Mouse (Mus musculus) bone marrow macrophage, adult 2 months (primary cell): Measurements from ENCODE around the gene Cisd2. TPM values are rescaled to one million over a fixed set of nuclear protein-coding genes. Genes with fewer than 3 reads are reported as not detected.

ENCODE experiments used
- H3K27ac ChIP-seq: 2 replicates; pipeline ENCODE4 v1.5.1; 2012; ENCODE audit warnings: low read depth, low read length; ENCODE audit not compliant: insufficient read depth
- H3K4me1 ChIP-seq: 2 replicates; pipeline ENCODE4 v1.6.1; 2012; ENCODE audit warnings: low read length; ENCODE audit not compliant: control insufficient read depth, insufficient read depth
- H3K4me3 ChIP-seq: 2 replicates; pipeline ENCODE4 v1.5.1; 2012; ENCODE audit warnings: mild to moderate bottlenecking, low read length, moderate library complexity; ENCODE audit not compliant: insufficient read depth
- CTCF ChIP-seq: IDR thresholded peaks from 2 replicates; pipeline ENCODE4 v1.5.1; 2012; ENCODE audit warnings: low read depth, mild to moderate bottlenecking, low read length, moderate library complexity
- POLR2A ChIP-seq: IDR thresholded peaks from 2 replicates; pipeline ENCODE4 v1.6.1; 2012; ENCODE audit warnings: mild to moderate bottlenecking, low read depth, low read length, borderline replicate concordance
- polyA plus RNA-seq: library from polyadenylated mRNA; stranded (reverse); fragments of >200 nt; gene quantifications from 2 replicates; pipeline ENCODE4 v1.2.4, GENCODE M21; 2012; ENCODE audit not compliant: missing spikeins, insufficient read depth, insufficient read length

The Cisd2 gene
- polyA plus RNA-seq, result 34.2 and 36.9 TPM in 2 replicates

DNA sequence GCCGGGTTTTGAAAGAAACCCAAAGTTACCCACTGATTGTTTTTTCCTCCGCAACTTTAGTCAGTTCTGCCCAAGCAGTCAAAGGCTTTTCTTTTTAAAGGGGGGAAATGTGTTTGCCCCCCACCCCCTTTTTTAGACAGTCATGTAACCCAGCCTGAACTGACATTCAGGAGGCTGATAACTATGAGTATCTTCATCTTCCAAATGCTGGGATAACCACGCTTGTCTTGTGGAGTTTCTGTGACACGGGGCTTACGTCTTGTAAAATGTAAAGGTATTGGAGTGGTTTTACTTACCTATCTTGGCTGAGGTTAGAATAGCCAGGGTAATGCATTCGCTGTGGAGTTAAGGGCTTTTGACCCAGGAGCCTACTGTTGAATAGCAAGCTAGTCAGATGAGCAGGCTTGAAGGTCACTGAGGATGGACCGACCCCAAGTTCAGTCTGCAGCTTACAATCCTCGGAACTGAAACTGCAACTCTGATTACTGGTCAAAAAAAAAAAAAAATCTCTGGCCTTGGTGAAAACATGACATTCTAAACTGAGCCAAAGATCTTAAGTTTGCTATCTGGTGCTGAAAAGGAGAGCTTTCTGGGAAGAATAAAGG is at the start of gene Cisd2:
TSS of gene Cisd2 (minus strand) at position 318 of the 605 bp plus-strand sequence.
- Histone ChIP-seq H3K27ac (peak within 1 kb of the TSS; percentile 82), H3K4me3 (peak within 1 kb of the TSS; percentile 78), H3K4me1 (peaks cover 9% of the 10 kb centered on the region)
- no peak for TF ChIP-seq POLR2A
- TF ChIP-seq CTCF, result no peak

GRCm38 (mm10) chr3:135470823-135471222 is 47.1 kb upstream of the Cisd2 start:
- peak overlapping the region; percentile 51 for H3K27ac ChIP-seq
- no peak overlapping the region for H3K4me3 ChIP-seq
- H3K4me1 ChIP-seq, result peaks cover 18% of the 10 kb centered on the region
- TF ChIP-seq POLR2A (no peak), CTCF (no peak)

- Histone ChIP-seq H3K4me1 (peaks cover 18% of the 10 kb centered on the region), H3K4me3 (no peak overlapping the region), H3K27ac (no peak overlapping the region)
- no peak for TF ChIP-seq POLR2A
- no peak for TF ChIP-seq CTCF
These were observed 46.2 kb upstream of the Cisd2 start for GRCm38 (mm10) chr3:135469974-135470373.

GRCm38 (mm10) chr3:135469146-135469545 is 45.4 kb upstream of the Cisd2 start:
- no peak for TF ChIP-seq POLR2A
- no peak for TF ChIP-seq CTCF
- H3K4me1 ChIP-seq, result peaks cover 18% of the 10 kb centered on the region
- H3K4me3 ChIP-seq, result no peak overlapping the region
- no peak overlapping the region for H3K27ac ChIP-seq

DNA sequence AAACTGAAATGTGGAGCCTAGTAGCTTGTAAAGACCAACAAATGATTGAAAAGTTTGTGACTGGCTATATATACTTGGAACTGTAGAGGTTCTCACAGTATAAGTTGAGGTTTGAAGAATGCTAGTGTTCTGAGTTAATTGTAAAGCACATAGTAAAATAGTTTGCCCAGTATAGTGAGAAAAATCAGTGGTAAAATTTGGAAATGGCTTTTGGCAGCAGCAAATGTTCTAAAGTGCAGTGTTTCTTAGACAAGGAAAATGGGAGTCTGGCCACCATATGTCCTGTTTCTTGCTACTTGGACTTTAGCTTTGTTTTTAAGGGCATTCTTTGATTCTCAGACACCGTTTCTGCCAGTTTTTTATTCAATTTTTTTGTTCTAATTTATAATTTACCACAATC is 44.7 kb upstream of the Cisd2 start:
- Histone ChIP-seq H3K27ac (no peak overlapping the region), H3K4me1 (peaks cover 18% of the 10 kb centered on the region), H3K4me3 (no peak overlapping the region)
- no peak for TF ChIP-seq CTCF
- TF ChIP-seq POLR2A, result no peak

- Histone ChIP-seq H3K4me1 (no peaks in the 10 kb centered on the region), H3K4me3 (no peak overlapping the region), H3K27ac (no peak overlapping the region)
- TF ChIP-seq CTCF (no peak), POLR2A (no peak)
These were observed 35.3 kb upstream of the Cisd2 start for GRCm38 (mm10) chr3:135458981-135459380.

- no peak for TF ChIP-seq CTCF
- no peak for TF ChIP-seq POLR2A
- H3K4me3 ChIP-seq, result no peak overlapping the region
- H3K4me1 ChIP-seq, result peaks cover 7% of the 10 kb centered on the region
- no peak overlapping the region for H3K27ac ChIP-seq
These were observed 21.2 kb upstream of the Cisd2 start for GRCm38 (mm10) chr3:135444930-135445329.

GRCm38 (mm10) chr3:135440621-135441020 is 16.9 kb upstream of the Cisd2 start:
- TF ChIP-seq POLR2A, result no peak
- no peak for TF ChIP-seq CTCF
- H3K4me1 ChIP-seq, result peaks cover 12% of the 10 kb centered on the region
- H3K27ac ChIP-seq, result peak overlapping the region; percentile 100
- peak overlapping the region; percentile 99 for H3K4me3 ChIP-seq

GRCm38 (mm10) chr3:135440221-135440620 is 16.5 kb upstream of the Cisd2 start:
- Histone ChIP-seq H3K4me3 (peak overlapping the region; percentile 99), H3K27ac (peak overlapping the region; percentile 100), H3K4me1 (peaks cover 12% of the 10 kb centered on the region)
- TF ChIP-seq CTCF (no peak), POLR2A (no peak)

- Histone ChIP-seq H3K4me3 (peak overlapping the region; percentile 99), H3K27ac (peak overlapping the region; percentile 100), H3K4me1 (peaks cover 12% of the 10 kb centered on the region)
- no peak for TF ChIP-seq POLR2A
- 0 out of 2 replicates have a peak, but pooled peaks have one; percentile 15 for TF ChIP-seq CTCF
These were observed 15.9 kb upstream of the Cisd2 start for GRCm38 (mm10) chr3:135439651-135440050.
